Mouse (Mus musculus) limb, embryonic 14.5 days (tissue): Measurements from ENCODE around the gene Klrk1. TPM values are rescaled to one million over a fixed set of nuclear protein-coding genes. Genes with fewer than 3 reads are reported as not detected.

Experiments
- ATAC-seq: fragments of 200-750 bp; cut with Nextera tagmentation; 2 replicates; pipeline ENCODE4 v1.8.0; 2017; ENCODE audit warnings: low read depth, moderate number of reproducible peaks, moderate TSS enrichment; ENCODE audit not compliant: low FRiP score
- DNase-seq: peaks from one replicate; pipeline ENCODE4 v3.0.0-alpha.2; 2015; ENCODE audit warnings: low spot score
- H3K27ac ChIP-seq: fragments of 300-500 bp; sonication (generic); replicated peaks from 2 replicates; pipeline ENCODE4 v1.5.1; 2014; ENCODE audit warnings: low read depth, mild to moderate bottlenecking, low read length, moderate library complexity, mixed read lengths
- H3K27me3 ChIP-seq: fragments of 300-500 bp; sonication (generic); 2 replicates; pipeline ENCODE4 v1.6.1; 2014; ENCODE audit warnings: low read length, mixed read lengths; ENCODE audit not compliant: control insufficient read depth, insufficient read depth
- H3K36me3 ChIP-seq: fragments of 300-500 bp; sonication (generic); 2 replicates; pipeline ENCODE4 v1.6.1; 2014; ENCODE audit warnings: mild to moderate bottlenecking, low read length, moderate library complexity, mixed read lengths; ENCODE audit not compliant: control insufficient read depth, insufficient read depth
- H3K4me1 ChIP-seq: fragments of 300-500 bp; sonication (generic); 2 replicates; pipeline ENCODE4 v1.6.1; 2014; ENCODE audit warnings: antibody characterized with exemption, low read length, mixed read lengths; ENCODE audit not compliant: control insufficient read depth, insufficient read depth
- H3K4me2 ChIP-seq: fragments of 300-500 bp; sonication (generic); replicated peaks from 2 replicates; pipeline ENCODE4 v1.6.1; 2014; ENCODE audit warnings: low read depth, mild to moderate bottlenecking, low read length, moderate library complexity; ENCODE audit not compliant: severe bottlenecking
- H3K4me3 ChIP-seq: fragments of 300-500 bp; sonication (generic); replicated peaks from 2 replicates; pipeline ENCODE4 v1.5.1; 2014; ENCODE audit warnings: low read length
- H3K9ac ChIP-seq: fragments of 300-500 bp; sonication (generic); 2 replicates; pipeline ENCODE4 v1.6.1; 2014; ENCODE audit warnings: mild to moderate bottlenecking, low read depth, low read length, moderate library complexity; ENCODE audit not compliant: severe bottlenecking
- H3K9me3 ChIP-seq: fragments of 300-500 bp; sonication (generic); 2 replicates; pipeline ENCODE4 v1.6.1; 2016; ENCODE audit warnings: low read length; ENCODE audit not compliant: control insufficient read depth
- POLR2A ChIP-seq: fragments of 200-500 bp; IDR thresholded peaks from 2 replicates; pipeline ENCODE4 v1.8.0; 2012; ENCODE audit warnings: inconsistent platforms, mild to moderate bottlenecking, moderate library complexity, borderline replicate concordance; ENCODE audit not compliant: insufficient read depth, insufficient read length; ENCODE audit errors: extremely low read depth
- WGBS: fragments of 180-500 bp; shearing (Covaris S2); extraction: QIAGEN DNeasy Blood & Tissue Kit; methylation state at CpG from one replicate; pipeline ENCODE4 v1.1.7; 2014; 5-methylcytosine and 5-hydroxymethylcytosine counted together
- polyA plus RNA-seq, 2 experiments: library from polyadenylated mRNA; depleted of rRNA in 1 of 2; stranded (reverse) in 1 of 2; unstranded in 1 of 2; fragments of >200 nt; fragmentation: Nextera tagmentation in 1 of 2; extraction: Ambion mirVana in 1 of 2; gene quantifications; 2 replicates each; pipeline versions ENCODE4 v1.2.1 to v1.2.3; 2012 to 2014

Klrk1 gene
- polyA plus RNA-seq, 2 experiments, result not detected

DNA sequence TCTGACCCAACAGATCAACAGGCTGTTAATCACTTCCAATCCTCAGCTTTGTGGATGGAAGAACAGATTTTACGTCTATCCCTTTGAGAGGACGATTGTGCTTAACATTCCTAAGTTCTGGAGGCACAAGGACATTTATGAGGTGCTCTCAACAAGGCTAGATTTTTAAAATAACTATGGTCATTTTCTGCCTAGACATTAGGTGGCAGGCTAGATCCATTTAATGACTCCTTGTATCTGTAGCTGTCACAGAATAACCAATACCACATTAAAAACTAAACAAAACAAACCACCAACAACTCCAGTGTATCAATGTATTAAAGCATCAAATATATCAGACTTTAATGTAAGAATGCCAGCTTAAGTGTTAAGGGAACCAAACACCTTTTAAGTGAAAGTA is 48.3 kb downstream of the Klrk1 start:
- Histone ChIP-seq H3K27me3 (no peaks in the 10 kb centered on the region), H3K9ac (no peak overlapping the region), H3K4me1 (no peaks in the 10 kb centered on the region), H3K36me3 (no peaks in the 10 kb centered on the region), H3K27ac (no peak overlapping the region), H3K4me3 (no peak overlapping the region), H3K9me3 (no peaks in the 10 kb centered on the region), H3K4me2 (no peak overlapping the region)
- 5% methylated on average over 2 of the region's 2 CpGs for whole genome bisulfite sequencing
- ATAC-seq (no peak), DNase-seq (no peak)
- no peak for TF ChIP-seq POLR2A

DNA sequence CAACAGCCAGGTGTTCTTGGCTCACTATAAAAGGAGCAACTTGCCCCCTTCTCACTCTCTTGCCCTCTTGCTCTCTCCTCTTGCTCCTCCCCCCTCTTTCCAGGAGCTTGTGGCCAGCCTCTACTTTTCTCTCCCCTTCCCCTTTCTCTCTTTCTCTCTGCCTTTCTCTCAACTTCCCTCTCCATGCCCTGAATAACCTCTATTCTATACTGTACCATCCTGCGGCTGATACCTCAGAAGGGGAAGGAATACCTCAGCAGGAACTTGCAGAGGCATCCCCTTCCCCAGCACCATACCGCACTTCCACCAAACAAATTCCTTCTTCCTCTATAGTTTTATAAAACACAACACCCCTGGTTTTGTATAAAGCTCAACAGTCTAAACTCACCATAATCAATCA is 58.4 kb downstream of the Klrk1 start:
- no peaks in the 10 kb centered on the region for H3K27me3 ChIP-seq
- TF ChIP-seq POLR2A, result no peak
- no peak overlapping the region for H3K4me3 ChIP-seq
- no peaks in the 10 kb centered on the region for H3K36me3 ChIP-seq
- no peak overlapping the region for H3K4me2 ChIP-seq
- no peak overlapping the region for H3K27ac ChIP-seq
- DNase-seq, result no peak
- 89% methylated on average over 2 of the region's 2 CpGs for WGBS
- no peak for ATAC-seq
- H3K4me1 ChIP-seq, result no peaks in the 10 kb centered on the region
- no peaks in the 10 kb centered on the region for H3K9me3 ChIP-seq
- no peak overlapping the region for H3K9ac ChIP-seq

Other genes starting within 250 kb of the Klrk1 start
- gene Clec12b, start 238.0 kb downstream of the Klrk1 start, polyA plus RNA-seq (2012; rRNA removed), result 0.06 and 0.14 TPM in 2 replicates
- gene Clec12b, start 238.0 kb downstream of the Klrk1 start, polyA plus RNA-seq (2014; fragmentation: Nextera tagmentation; extraction: Ambion mirVana), result not detected in 2 replicates
- gene Clec1b, start 226.6 kb downstream of the Klrk1 start, polyA plus RNA-seq (2012; rRNA removed), result 0.59 and 0.78 TPM in 2 replicates
- gene Clec1b, start 226.6 kb downstream of the Klrk1 start, polyA plus RNA-seq (2014; fragmentation: Nextera tagmentation; extraction: Ambion mirVana), result 1.2 and 1.3 TPM in 2 replicates
- 0.08 and 0.13 TPM in 2 replicates for gene Clec9a, start 215.0 kb downstream of the Klrk1 start, polyA plus RNA-seq (2012; rRNA removed)
- 0.07 and 0.19 TPM in 2 replicates for gene Clec9a, start 215.0 kb downstream of the Klrk1 start, polyA plus RNA-seq (2014; fragmentation: Nextera tagmentation; extraction: Ambion mirVana)
- gene Clec1a, start 171.9 kb downstream of the Klrk1 start, polyA plus RNA-seq (2012; rRNA removed), result 0.97 and 1.3 TPM in 2 replicates
- gene Clec1a, start 171.9 kb downstream of the Klrk1 start, polyA plus RNA-seq (2014; fragmentation: Nextera tagmentation; extraction: Ambion mirVana), result 2.5 and 3.1 TPM in 2 replicates
- 0.04 and 0.10 TPM in 2 replicates for gene Olr1, start 116.7 kb downstream of the Klrk1 start, polyA plus RNA-seq (2012; rRNA removed)
- gene Olr1, start 116.7 kb downstream of the Klrk1 start, polyA plus RNA-seq (2014; fragmentation: Nextera tagmentation; extraction: Ambion mirVana), result not detected in 2 replicates
- not detected in 2 replicates for gene Tmem52b, start 111.3 kb downstream of the Klrk1 start, polyA plus RNA-seq (2012; rRNA removed)
- not detected in 2 replicates for gene Tmem52b, start 111.3 kb downstream of the Klrk1 start, polyA plus RNA-seq (2014; fragmentation: Nextera tagmentation; extraction: Ambion mirVana)
- gene Gabarapl1, start 90.7 kb downstream of the Klrk1 start, polyA plus RNA-seq (2012; rRNA removed), result 45.0 and 46.6 TPM in 2 replicates
- gene Gabarapl1, start 90.7 kb downstream of the Klrk1 start, polyA plus RNA-seq (2014; fragmentation: Nextera tagmentation; extraction: Ambion mirVana), result 15.9 and 18.0 TPM in 2 replicates
- gene Klre1, start 46.0 kb downstream of the Klrk1 start, polyA plus RNA-seq (2012; rRNA removed), result 0.03 and 0.05 TPM in 2 replicates
- gene Klre1, start 46.0 kb downstream of the Klrk1 start, polyA plus RNA-seq (2014; fragmentation: Nextera tagmentation; extraction: Ambion mirVana), result not detected in 2 replicates
- 0.19 and 0.24 TPM in 2 replicates for gene Klrd1, start 32.1 kb downstream of the Klrk1 start, polyA plus RNA-seq (2012; rRNA removed)
- 0.28 TPM in 1 of 2 replicates, not detected in the other for gene Klrd1, start 32.1 kb downstream of the Klrk1 start, polyA plus RNA-seq (2014; fragmentation: Nextera tagmentation; extraction: Ambion mirVana)
- gene Klrc3, start 19.5 kb upstream of the Klrk1 start, polyA plus RNA-seq (2012; rRNA removed), result not detected in 2 replicates
- gene Klrc3, start 19.5 kb upstream of the Klrk1 start, polyA plus RNA-seq (2014; fragmentation: Nextera tagmentation; extraction: Ambion mirVana), result not detected in 2 replicates
- gene Klrc2, start 36.8 kb upstream of the Klrk1 start, polyA plus RNA-seq (2012; rRNA removed), result not detected in 2 replicates
- not detected in 2 replicates for gene Klrc2, start 36.8 kb upstream of the Klrk1 start, polyA plus RNA-seq (2014; fragmentation: Nextera tagmentation; extraction: Ambion mirVana)
- gene Klrc1, start 55.1 kb upstream of the Klrk1 start, polyA plus RNA-seq (2012; rRNA removed), result not detected in 2 replicates
- gene Klrc1, start 55.1 kb upstream of the Klrk1 start, polyA plus RNA-seq (2014; fragmentation: Nextera tagmentation; extraction: Ambion mirVana), result not detected in 2 replicates
- 0.09 TPM in 1 of 2 replicates, not detected in the other for gene Klri1, start 93.3 kb upstream of the Klrk1 start, polyA plus RNA-seq (2012; rRNA removed)
- not detected in 2 replicates for gene Klri1, start 93.3 kb upstream of the Klrk1 start, polyA plus RNA-seq (2014; fragmentation: Nextera tagmentation; extraction: Ambion mirVana)
- gene Klri2, start 116.6 kb upstream of the Klrk1 start, polyA plus RNA-seq (2012; rRNA removed), result not detected in 2 replicates
- not detected in 2 replicates for gene Klri2, start 116.6 kb upstream of the Klrk1 start, polyA plus RNA-seq (2014; fragmentation: Nextera tagmentation; extraction: Ambion mirVana)
- gene Gm156, start 160.4 kb upstream of the Klrk1 start, polyA plus RNA-seq (2012; rRNA removed), result not detected in 2 replicates
- gene Gm156, start 160.4 kb upstream of the Klrk1 start, polyA plus RNA-seq (2014; fragmentation: Nextera tagmentation; extraction: Ambion mirVana), result not detected in 2 replicates
- gene Gm17631, start 238.8 kb upstream of the Klrk1 start, polyA plus RNA-seq (2012; rRNA removed), result not detected in 2 replicates
- gene Gm17631, start 238.8 kb upstream of the Klrk1 start, polyA plus RNA-seq (2014; fragmentation: Nextera tagmentation; extraction: Ambion mirVana), result not detected in 2 replicates